Mouse (Mus musculus): ENCODE measurements around the gene Olfr272. TPM values are rescaled to one million over a fixed set of nuclear protein-coding genes. Genes with fewer than 3 reads are reported as not detected.

The Olfr272 gene
- polyA plus RNA-seq, 1 experiment from 2014 or later = not detected

Other genes with a start within 250 kb of the Olfr272 start
- gene Olfr275, start 104.6 kb downstream of the Olfr272 start, polyA plus RNA-seq (2016; fragmentation: Nextera tagmentation; extraction: Ambion mirVana) = not detected in 2 replicates
- gene Olfr273, start 59.9 kb downstream of the Olfr272 start, polyA plus RNA-seq (2016; fragmentation: Nextera tagmentation; extraction: Ambion mirVana) = not detected in 2 replicates
- not detected in 2 replicates for gene Olfr270, start 45.4 kb upstream of the Olfr272 start, polyA plus RNA-seq (2016; fragmentation: Nextera tagmentation; extraction: Ambion mirVana)
- gene Nipsnap3a, start 70.1 kb upstream of the Olfr272 start, polyA plus RNA-seq (2016; fragmentation: Nextera tagmentation; extraction: Ambion mirVana) = not detected in 2 replicates
- 100.0 and 114 TPM in 2 replicates for gene Nipsnap3b, start 92.7 kb upstream of the Olfr272 start, polyA plus RNA-seq (2016; fragmentation: Nextera tagmentation; extraction: Ambion mirVana)
- 2.7 and 3.6 TPM in 2 replicates for gene Abca1, start 240.7 kb upstream of the Olfr272 start, polyA plus RNA-seq (2016; fragmentation: Nextera tagmentation; extraction: Ambion mirVana)

Measured in hindbrain, embryonic 10.5 days (tissue).